ENCODE assay signal across 9 mouse cellular contexts in genomic region chr9:110631651-110632275, GRCm38 (mm10). TPM values are rescaled to one million over a fixed set of nuclear protein-coding genes. Genes with fewer than 3 reads are reported as not detected.
DNase-seq lines count a peak whose midpoint lies in the region; ATAC-seq and TF ChIP-seq lines count a peak whose summit lies in the region.
"Had no signal": no experiment of that assay in that cellular context is flagged by ENCODE, and none has a peak within 500 bp of the region (broad histone marks: within the 10 kb centered on the region; RNA-seq: fewer than 3 reads in every experiment).

No protein-coding gene starts in this region.

- H3K9ac ChIP-seq in kidney, postnatal 0 days (ENCODE audit: low read depth, low read length), result no peak overlapping the region
- H3K9ac ChIP-seq in embryonic facial prominence, embryonic 13.5 days, result 0 out of 2 replicates have a peak overlapping the region, but pooled peaks have one; percentile 27
- H3K9ac ChIP-seq in intestine, embryonic 15.5 days, result no peak overlapping the region
- H3K9ac ChIP-seq in neural tube, embryonic 15.5 days (replicated peaks), result 0 out of 2 replicates have a peak overlapping the region, but pooled peaks have one; percentile 11

- 36% methylated on average over 30 of the region's 30 CpGs for WGBS in kidney, postnatal 0 days
- WGBS in kidney, adult 2 months, result 71% methylated on average over 30 of the region's 30 CpGs
- 13% methylated on average over 30 of the region's 30 CpGs for WGBS in embryonic facial prominence, embryonic 13.5 days
- WGBS in intestine, embryonic 15.5 days, result 35% methylated on average over 30 of the region's 30 CpGs
- WGBS in neural tube, embryonic 15.5 days, result 12% methylated on average over 30 of the region's 30 CpGs

- no peak overlapping the region for H3K27ac ChIP-seq in kidney, postnatal 0 days
- H3K27ac ChIP-seq in kidney, adult 2 months (ENCODE audit: insufficient read depth, low read depth, low read length), result no peak overlapping the region
- no peak overlapping the region for H3K27ac ChIP-seq in embryonic facial prominence, embryonic 13.5 days
- H3K27ac ChIP-seq in intestine, embryonic 15.5 days, result no peak overlapping the region
- no peak overlapping the region for H3K27ac ChIP-seq in neural tube, embryonic 15.5 days (replicated peaks)

- no peak overlapping the region for H3K4me3 ChIP-seq in kidney, postnatal 0 days (replicated peaks; ENCODE audit: low read depth, low read length)
- no peak overlapping the region for H3K4me3 ChIP-seq in kidney, adult 2 months (ENCODE audit: insufficient read depth, low read depth, low read length)
- H3K4me3 ChIP-seq in embryonic facial prominence, embryonic 13.5 days, result peak overlapping the region; percentile 31
- no peak overlapping the region for H3K4me3 ChIP-seq in intestine, embryonic 15.5 days (replicated peaks)
- H3K4me3 ChIP-seq in neural tube, embryonic 15.5 days (replicated peaks), result peak overlapping the region; percentile 29

- no peak for ATAC-seq in kidney, postnatal 0 days (replicated peaks; ENCODE audit: low FRiP score, low read depth)
- no peak for ATAC-seq in embryonic facial prominence, embryonic 13.5 days (ENCODE audit: insufficient number of reproducible peaks, insufficient read depth, low FRiP score, low TSS enrichment, low read depth)
- peak; percentile 19; the same call in 1 of the 2 replicates for ATAC-seq in intestine, embryonic 15.5 days
- peak; percentile 61 for ATAC-seq in neural tube, embryonic 15.5 days (ENCODE audit: low FRiP score)
- ATAC-seq in CD4-positive, CD25-positive, alpha-beta regulatory T cell, adult 4 months, result no peak
- ATAC-seq: Patski had no signal

- H3K9me3 ChIP-seq in kidney, postnatal 0 days (replicated peaks; ENCODE audit: low read length), result no peaks in the 10 kb centered on the region
- H3K9me3 ChIP-seq in embryonic facial prominence, embryonic 13.5 days, result no peaks in the 10 kb centered on the region
- H3K9me3 ChIP-seq in intestine, embryonic 15.5 days, result no peaks in the 10 kb centered on the region
- no peaks in the 10 kb centered on the region for H3K9me3 ChIP-seq in neural tube, embryonic 15.5 days (replicated peaks)

- no peaks in the 10 kb centered on the region for H3K4me1 ChIP-seq in kidney, postnatal 0 days (replicated peaks; ENCODE audit: insufficient read depth, low read length)
- H3K4me1 ChIP-seq in kidney, adult 2 months (ENCODE audit: control insufficient read depth, insufficient read depth, low read length), result no peaks in the 10 kb centered on the region
- H3K4me1 ChIP-seq in embryonic facial prominence, embryonic 13.5 days, result peaks cover 10% of the 10 kb centered on the region; the same call in 1 of the 2 replicates
- no peaks in the 10 kb centered on the region for H3K4me1 ChIP-seq in intestine, embryonic 15.5 days (replicated peaks)
- peaks cover 10% of the 10 kb centered on the region for H3K4me1 ChIP-seq in neural tube, embryonic 15.5 days

- H3K4me2 ChIP-seq in kidney, postnatal 0 days (ENCODE audit: low read length), result 0 out of 2 replicates have a peak overlapping the region, but pooled peaks have one; percentile 1
- peak overlapping the region; percentile 57 for H3K4me2 ChIP-seq in embryonic facial prominence, embryonic 13.5 days
- peak overlapping the region; percentile 35 for H3K4me2 ChIP-seq in intestine, embryonic 15.5 days (replicated peaks)
- H3K4me2 ChIP-seq in neural tube, embryonic 15.5 days, result peak overlapping the region; percentile 55

- 0 out of 2 replicates have a peak, but pooled peaks cover 26% of the 10 kb centered on the region for H3K36me3 ChIP-seq in kidney, postnatal 0 days (ENCODE audit: insufficient read depth, low read length)
- H3K36me3 ChIP-seq in kidney, adult 2 months (ENCODE audit: control insufficient read depth, insufficient read depth, low read length), result peaks cover 2% of the 10 kb centered on the region; the same call in 1 of the 2 replicates
- H3K36me3 ChIP-seq in embryonic facial prominence, embryonic 13.5 days, result no peaks in the 10 kb centered on the region
- 0 out of 2 replicates have a peak, but pooled peaks cover 5% of the 10 kb centered on the region for H3K36me3 ChIP-seq in intestine, embryonic 15.5 days
- peaks cover 11% of the 10 kb centered on the region for H3K36me3 ChIP-seq in neural tube, embryonic 15.5 days

- peak; percentile 38; the same call in 1 of the 2 replicates for TF ChIP-seq CTCF in kidney, postnatal 0 days (IDR thresholded peaks at IDR 0.05; ENCODE audit: low read depth)
- TF ChIP-seq CTCF in kidney, adult 2 months (conservative IDR thresholded peaks at IDR 0.05; ENCODE audit: insufficient read depth, insufficient read length, low read depth, low read length), result no peak

- no peak for TF ChIP-seq POLR2A in kidney, adult 2 months (IDR thresholded peaks at IDR 0.05; ENCODE audit: low read depth, low read length)

- H3K27me3 ChIP-seq in kidney, postnatal 0 days (ENCODE audit: insufficient read depth, low read length), result no peaks in the 10 kb centered on the region
- H3K27me3 ChIP-seq in kidney, adult 2 months (replicated peaks; ENCODE audit: control insufficient read depth, insufficient read depth, low read length), result no peaks in the 10 kb centered on the region
- H3K27me3 ChIP-seq in embryonic facial prominence, embryonic 13.5 days, result peaks cover 63% of the 10 kb centered on the region
- H3K27me3 ChIP-seq in intestine, embryonic 15.5 days (replicated peaks), result peaks cover 13% of the 10 kb centered on the region
- H3K27me3 ChIP-seq in neural tube, embryonic 15.5 days (replicated peaks), result peaks cover 6% of the 10 kb centered on the region
- H3K27me3 ChIP-seq: Patski had no signal

- no peak for DNase-seq in kidney, postnatal 0 days (ENCODE audit: low spot score)
- no peak for DNase-seq in kidney, adult 2 months
- DNase-seq in ovary, adult 18-20 months (ENCODE audit: low spot score), result no peak
- DNase-seq in lung, postnatal 36 days, result no peak

RNA-seq across cellular contexts. Expression of gene Nradd, which starts 7.5 kb away (rescaled TPM):
- 42.3 and 45.7 TPM in 2 replicates for polyA plus RNA-seq in kidney, postnatal 0 days (2015; fragmentation: Nextera tagmentation; extraction: Ambion mirVana)
- polyA plus RNA-seq in kidney, adult 2 months (2012; rRNA removed), result 4.3 and 6.2 TPM in 2 replicates
- 77.5 and 77.8 TPM in 2 replicates for polyA plus RNA-seq in embryonic facial prominence, embryonic 13.5 days (2015; fragmentation: Nextera tagmentation; extraction: Ambion mirVana)
- 27.0 and 29.0 TPM in 2 replicates for polyA plus RNA-seq in intestine, embryonic 15.5 days (2015; fragmentation: Nextera tagmentation; extraction: Ambion mirVana)
- 24.9 and 26.0 TPM in 2 replicates for polyA plus RNA-seq in neural tube, embryonic 15.5 days (2015; fragmentation: Nextera tagmentation; extraction: Ambion mirVana)
- 1 to 10 TPM; 5.5 to 8.2 TPM for polyA plus RNA-seq in CD4-positive, CD25-positive, alpha-beta regulatory T cell, adult 4 months (2017; shearing (Covaris generic))

RNA-seq across cellular contexts. Expression of gene Nbeal2, which starts 22.2 kb away (rescaled TPM):
- 2.9 and 3.9 TPM in 2 replicates for polyA plus RNA-seq in kidney, postnatal 0 days (2015; fragmentation: Nextera tagmentation; extraction: Ambion mirVana)
- 41.6 and 49.2 TPM in 2 replicates for polyA plus RNA-seq in kidney, adult 2 months (2012; rRNA removed)
- polyA plus RNA-seq in embryonic facial prominence, embryonic 13.5 days (2015; fragmentation: Nextera tagmentation; extraction: Ambion mirVana), result 1.8 and 2.4 TPM in 2 replicates
- 3.6 and 4.9 TPM in 2 replicates for polyA plus RNA-seq in intestine, embryonic 15.5 days (2015; fragmentation: Nextera tagmentation; extraction: Ambion mirVana)
- 3.1 and 5.9 TPM in 2 replicates for polyA plus RNA-seq in neural tube, embryonic 15.5 days (2015; fragmentation: Nextera tagmentation; extraction: Ambion mirVana)
- polyA plus RNA-seq in CD4-positive, CD25-positive, alpha-beta regulatory T cell, adult 4 months (2017; shearing (Covaris generic)), result 10 to 100 TPM; 20.1 to 20.5 TPM

RNA-seq across cellular contexts. Expression of gene Ccdc12, which starts 24.5 kb away (rescaled TPM):
- 153 and 154 TPM in 2 replicates for polyA plus RNA-seq in kidney, postnatal 0 days (2015; fragmentation: Nextera tagmentation; extraction: Ambion mirVana)
- 95.9 and 125 TPM in 2 replicates for polyA plus RNA-seq in kidney, adult 2 months (2012; rRNA removed)
- polyA plus RNA-seq in embryonic facial prominence, embryonic 13.5 days (2015; fragmentation: Nextera tagmentation; extraction: Ambion mirVana), result 101 and 123 TPM in 2 replicates
- 162 and 166 TPM in 2 replicates for polyA plus RNA-seq in intestine, embryonic 15.5 days (2015; fragmentation: Nextera tagmentation; extraction: Ambion mirVana)
- polyA plus RNA-seq in neural tube, embryonic 15.5 days (2015; fragmentation: Nextera tagmentation; extraction: Ambion mirVana), result 96.3 and 112 TPM in 2 replicates
- 100 to 1,000 TPM; 225 to 243 TPM for polyA plus RNA-seq in CD4-positive, CD25-positive, alpha-beta regulatory T cell, adult 4 months (2017; shearing (Covaris generic))

Comparison
In these comparisons a context has a peak if more than half of its experiments do, and no peak if none do; other contexts are left out.
1. ATAC-seq: peak in intestine, embryonic 15.5 days (single experiment) and neural tube, embryonic 15.5 days (single experiment); none in kidney, postnatal 0 days (single experiment), embryonic facial prominence, embryonic 13.5 days (single experiment) and CD4-positive, CD25-positive, alpha-beta regulatory T cell, adult 4 months (single experiment).
2. H3K4me2 ChIP-seq: peak in every context shown above with its lines; median percentile 57 in embryonic facial prominence, embryonic 13.5 days; 55 in neural tube, embryonic 15.5 days; 35 in intestine, embryonic 15.5 days; 1 in kidney, postnatal 0 days.
3. H3K4me3 ChIP-seq: peak in embryonic facial prominence, embryonic 13.5 days (single experiment) and neural tube, embryonic 15.5 days (single experiment); none in kidney, postnatal 0 days (single experiment), kidney, adult 2 months (single experiment) and intestine, embryonic 15.5 days (single experiment).
4. H3K9ac ChIP-seq: peak in embryonic facial prominence, embryonic 13.5 days (single experiment) and neural tube, embryonic 15.5 days (single experiment); none in kidney, postnatal 0 days (single experiment) and intestine, embryonic 15.5 days (single experiment).